Mouse (Mus musculus) megakaryocyte, embryonic 14.5 days (primary cell): ENCODE measurements around the gene Dcpp2.

Experiments
- FLI1 ChIP-seq: IDR thresholded peaks from 2 replicates; pipeline ENCODE4 v1.6.1; 2012; ENCODE audit warnings: low read length, inconsistent platforms, mixed read lengths
- GATA1 ChIP-seq: IDR thresholded peaks from 3 replicates; pipeline ENCODE4 v1.6.1; 2012; ENCODE audit warnings: mixed read lengths, low read length, inconsistent platforms, borderline replicate concordance

DNA sequence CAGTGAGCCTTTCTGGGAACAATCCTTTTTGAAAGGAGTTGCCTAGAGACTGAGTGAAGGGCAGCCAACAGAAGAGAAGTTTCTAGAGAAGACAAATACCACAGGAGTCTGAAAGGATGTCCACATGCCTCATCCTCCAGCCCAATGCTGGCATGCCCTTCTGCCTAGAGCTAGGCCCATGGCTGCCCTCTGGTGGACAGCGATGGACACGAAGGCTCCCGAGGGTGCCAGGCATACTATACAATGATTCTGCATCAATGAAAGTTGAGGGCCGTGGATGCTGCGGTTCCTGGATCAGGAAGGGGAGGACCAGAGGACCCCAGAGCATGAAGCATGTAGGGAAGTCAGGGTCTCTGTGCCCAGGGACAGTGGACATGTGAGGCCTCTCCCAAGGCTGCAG, 27.4 kb upstream of the Dcpp2 start:
- no peak for TF ChIP-seq GATA1
- TF ChIP-seq FLI1 = no peak
